Mouse (Mus musculus): ENCODE data around the gene Gm14862. TPM values are rescaled to one million over a fixed set of nuclear protein-coding genes. Genes with fewer than 3 reads are reported as not detected.
"Not testable (repeated sequence)": the region's sequence is repeated elsewhere in the genome, so short reads cannot be mapped to it uniquely, and the experiment has no call there.

Gm14862 gene
- not detected in 2 replicates for polyA plus RNA-seq (2014; fragmentation: Nextera tagmentation; extraction: Ambion mirVana)

DNA sequence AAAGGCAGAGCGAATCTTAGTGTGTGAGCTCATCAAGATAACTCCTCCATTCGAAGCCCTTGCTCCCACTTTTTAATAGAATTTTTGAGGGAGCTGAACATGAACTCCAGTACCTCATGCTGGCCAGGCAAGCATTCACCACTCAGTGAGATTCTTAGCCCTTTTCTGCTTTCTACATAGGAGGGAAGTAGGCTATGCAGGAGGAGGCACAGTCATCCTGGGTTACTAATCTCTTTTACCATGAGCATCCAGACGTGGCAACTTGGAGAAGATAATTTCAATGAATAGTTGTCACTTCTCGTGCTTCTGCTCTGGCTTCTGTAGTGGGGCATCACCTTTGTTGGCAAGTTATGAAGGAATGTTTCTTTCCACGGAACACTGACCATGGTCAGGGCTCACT is at the start of gene Gm14862:
Gene Gm14862 (minus strand): TSS at position 134 of the 400 bp plus-strand sequence.
- Histone ChIP-seq H3K27ac (ENCODE audit: low read depth, low read length) (no peak within 1 kb of the TSS), H3K4me1 (ENCODE audit: control insufficient read depth, insufficient read depth, low read length) (no peaks in the 10 kb centered on the region), H3K4me3 (ENCODE audit: low read depth, low read length) (no peak within 1 kb of the TSS), H3K9ac (ENCODE audit: low read length) (no peak within 1 kb of the TSS), H3K4me2 (ENCODE audit: low read depth) (no peak within 1 kb of the TSS), H3K9me3 (ENCODE audit: control insufficient read depth, low read length) (no peaks in the 10 kb centered on the region), H3K27me3 (ENCODE audit: control insufficient read depth, insufficient read depth, low read length) (no peaks in the 10 kb centered on the region), H3K36me3 (ENCODE audit: control insufficient read depth, insufficient read depth, low read length) (no peaks in the 10 kb centered on the region)
- 88% methylated on average over 5 of the region's 5 CpGs for WGBS
- DNase-seq (ENCODE audit: low spot score) (no peak), ATAC-seq (ENCODE audit: insufficient read depth, low FRiP score, low TSS enrichment) (no peak)

DNA sequence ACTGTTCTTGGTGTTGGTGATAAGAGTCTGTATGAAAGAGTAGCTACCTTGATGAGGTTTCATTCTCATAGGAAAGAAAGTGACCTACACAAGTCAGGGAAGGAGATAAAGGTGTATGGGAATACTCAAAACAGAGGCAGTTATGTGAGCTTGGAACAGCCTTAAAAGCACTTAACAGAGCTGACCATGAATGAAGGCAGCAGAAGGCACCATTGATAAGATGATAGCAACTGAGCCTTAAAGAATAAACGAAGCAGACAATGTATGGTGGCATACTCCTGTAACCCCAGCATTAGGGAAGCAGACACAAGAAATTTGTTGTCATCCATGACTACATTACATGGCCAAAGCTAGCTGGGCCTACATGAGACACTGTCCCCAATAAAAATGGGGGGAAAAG is 46.8 kb upstream of the Gm14862 start:
- Histone ChIP-seq H3K9ac (ENCODE audit: low read length) (no peak overlapping the region), H3K27ac (ENCODE audit: low read depth, low read length) (no peak overlapping the region), H3K4me2 (ENCODE audit: low read depth) (no peak overlapping the region), H3K9me3 (ENCODE audit: control insufficient read depth, low read length) (no peaks in the 10 kb centered on the region), H3K4me1 (ENCODE audit: control insufficient read depth, insufficient read depth, low read length) (no peaks in the 10 kb centered on the region), H3K36me3 (ENCODE audit: control insufficient read depth, insufficient read depth, low read length) (no peaks in the 10 kb centered on the region), H3K27me3 (ENCODE audit: control insufficient read depth, insufficient read depth, low read length) (no peaks in the 10 kb centered on the region), H3K4me3 (ENCODE audit: low read depth, low read length) (no peak overlapping the region)
- 71% methylated on average over 1 of the region's 1 CpGs for WGBS
- no peak for ATAC-seq (ENCODE audit: insufficient read depth, low FRiP score, low TSS enrichment)
- no peak for DNase-seq (ENCODE audit: low spot score)

DNA sequence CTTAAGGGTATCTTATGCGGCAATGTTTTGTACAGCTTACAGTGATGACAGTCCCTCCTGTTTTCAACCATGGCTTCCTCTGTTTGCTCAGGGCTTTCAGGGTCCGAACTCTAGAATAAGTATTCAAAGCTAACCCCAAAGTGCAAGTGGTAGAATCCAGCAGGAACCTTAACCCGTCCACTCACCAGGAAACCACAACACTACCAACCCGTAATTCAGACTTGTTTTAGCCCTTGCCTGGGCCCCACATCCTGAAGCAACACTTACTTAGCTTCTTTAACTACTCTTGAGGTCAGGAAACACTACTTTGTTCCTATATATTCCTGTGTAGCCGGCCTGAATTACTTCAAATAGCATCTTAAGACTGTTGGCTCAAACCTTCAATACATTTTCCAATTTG is 46.1 kb upstream of the Gm14862 start:
- ATAC-seq (ENCODE audit: insufficient read depth, low FRiP score, low TSS enrichment) (no peak), DNase-seq (ENCODE audit: low spot score) (no peak)
- H3K4me1 ChIP-seq (ENCODE audit: control insufficient read depth, insufficient read depth, low read length), result no peaks in the 10 kb centered on the region
- no peak overlapping the region for H3K4me2 ChIP-seq (ENCODE audit: low read depth)
- no peaks in the 10 kb centered on the region for H3K27me3 ChIP-seq (ENCODE audit: control insufficient read depth, insufficient read depth, low read length)
- H3K4me3 ChIP-seq (ENCODE audit: low read depth, low read length), result no peak overlapping the region
- H3K27ac ChIP-seq (ENCODE audit: low read depth, low read length), result no peak overlapping the region
- 88% methylated on average over 5 of the region's 5 CpGs for WGBS
- no peaks in the 10 kb centered on the region for H3K36me3 ChIP-seq (ENCODE audit: control insufficient read depth, insufficient read depth, low read length)
- no peak overlapping the region for H3K9ac ChIP-seq (ENCODE audit: low read length)
- H3K9me3 ChIP-seq (ENCODE audit: control insufficient read depth, low read length), result no peaks in the 10 kb centered on the region

DNA sequence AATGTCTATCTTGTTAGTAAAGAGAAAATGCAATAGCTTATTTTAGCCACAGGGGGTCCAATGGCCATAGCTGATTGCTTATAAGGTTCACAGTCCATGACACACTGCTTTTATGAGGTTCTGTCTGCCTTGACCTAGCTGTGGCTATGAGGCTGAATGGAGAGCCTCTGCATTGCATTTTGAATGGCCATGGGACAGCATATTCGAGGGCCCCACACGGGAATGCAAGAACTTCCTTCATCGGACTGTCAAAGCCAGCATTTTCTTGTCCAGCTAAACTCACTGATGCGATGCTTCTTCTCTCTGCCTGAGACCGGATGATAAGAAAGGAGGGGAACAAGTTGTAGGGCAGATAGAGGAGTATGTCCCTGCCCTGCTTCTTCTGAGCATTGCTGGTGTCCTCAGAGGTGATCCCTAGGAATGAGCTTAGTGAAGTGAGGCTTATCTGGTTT is 41.7 kb upstream of the Gm14862 start:
- Histone ChIP-seq H3K4me1 (ENCODE audit: control insufficient read depth, insufficient read depth, low read length) (no peaks in the 10 kb centered on the region), H3K36me3 (ENCODE audit: control insufficient read depth, insufficient read depth, low read length) (no peaks in the 10 kb centered on the region), H3K9ac (ENCODE audit: low read length) (no peak overlapping the region), H3K27me3 (ENCODE audit: control insufficient read depth, insufficient read depth, low read length) (no peaks in the 10 kb centered on the region), H3K4me2 (ENCODE audit: low read depth) (no peak overlapping the region), H3K27ac (ENCODE audit: low read depth, low read length) (no peak overlapping the region), H3K4me3 (ENCODE audit: low read depth, low read length) (no peak overlapping the region), H3K9me3 (ENCODE audit: control insufficient read depth, low read length) (no peaks in the 10 kb centered on the region)
- ATAC-seq (ENCODE audit: insufficient read depth, low FRiP score, low TSS enrichment) (no peak), DNase-seq (ENCODE audit: low spot score) (no peak)
- 82% methylated on average over 5 of the region's 5 CpGs for WGBS

DNA sequence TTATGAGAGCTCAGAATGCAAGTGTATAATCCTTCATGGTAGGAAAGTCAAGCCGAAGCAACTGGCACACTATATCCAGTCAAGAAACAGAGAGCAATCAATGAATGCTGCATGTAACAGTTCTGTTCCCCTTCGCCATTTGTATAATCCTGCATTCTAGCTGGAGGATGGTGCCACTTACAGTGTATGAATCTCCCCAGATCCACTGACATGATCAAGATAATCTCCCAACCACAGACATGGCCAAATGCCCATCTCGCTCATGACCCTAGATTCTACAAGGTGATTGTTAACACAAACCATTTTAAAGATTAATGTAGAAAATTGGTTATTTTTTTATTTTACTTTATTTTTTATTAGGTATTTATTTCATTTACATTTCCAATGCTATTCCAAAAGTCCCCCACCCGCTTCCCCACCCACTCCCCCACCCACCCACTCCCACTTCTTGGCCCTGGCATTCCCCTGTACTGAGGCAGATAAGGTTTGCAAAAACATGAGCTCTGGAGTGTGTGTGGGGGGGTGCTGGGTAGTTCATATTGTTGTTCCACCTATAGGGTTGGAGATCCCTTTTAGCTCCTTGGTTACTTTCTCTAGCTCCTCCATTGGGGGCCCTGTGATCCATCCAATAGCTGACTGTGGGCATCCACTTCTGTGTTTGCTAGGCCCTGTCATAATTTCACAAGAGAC is 36.6 kb upstream of the Gm14862 start:
- H3K27ac ChIP-seq (ENCODE audit: low read depth, low read length); H3K4me1 ChIP-seq (ENCODE audit: control insufficient read depth, insufficient read depth, low read length); H3K4me3 ChIP-seq (ENCODE audit: low read depth, low read length); H3K27me3 ChIP-seq (ENCODE audit: control insufficient read depth, insufficient read depth, low read length); H3K36me3 ChIP-seq (ENCODE audit: control insufficient read depth, insufficient read depth, low read length); ATAC-seq (ENCODE audit: insufficient read depth, low FRiP score, low TSS enrichment); H3K9me3 ChIP-seq (ENCODE audit: control insufficient read depth, low read length); DNase-seq (ENCODE audit: low spot score); H3K9ac ChIP-seq (ENCODE audit: low read length); H3K4me2 ChIP-seq (ENCODE audit: low read depth): not testable (repeated sequence)
- 86% methylated on average over 3 of the region's 4 CpGs for WGBS

DNA sequence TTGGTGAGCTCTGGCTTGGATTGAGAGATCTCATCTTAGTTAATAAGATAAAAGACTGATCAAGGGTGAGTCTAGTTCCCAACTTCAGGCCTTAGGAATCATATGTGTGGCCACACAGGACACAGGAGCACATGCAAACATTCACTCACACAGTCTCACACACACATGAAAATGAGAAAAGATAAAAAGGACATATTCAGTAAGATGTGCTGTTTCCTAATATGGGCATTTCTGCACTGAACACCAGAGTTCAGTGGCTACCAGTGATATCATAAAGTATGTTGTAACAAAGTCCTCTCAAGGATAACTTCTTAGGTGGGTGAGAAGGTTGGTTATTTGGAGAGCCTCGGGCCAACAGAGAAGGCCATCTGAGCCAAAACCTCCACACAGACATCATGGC is 26.8 kb upstream of the Gm14862 start, which contains the start of gene H2al1m:
Gene H2al1m (plus strand): TSS at position 301 of the 400 bp plus-strand sequence.
- no CpG with 5 or more reads among the region's 1 CpGs for WGBS
- not testable (repeated sequence) for H3K9ac ChIP-seq (ENCODE audit: low read length); H3K4me2 ChIP-seq (ENCODE audit: low read depth); H3K27ac ChIP-seq (ENCODE audit: low read depth, low read length); H3K9me3 ChIP-seq (ENCODE audit: control insufficient read depth, low read length); H3K4me1 ChIP-seq (ENCODE audit: control insufficient read depth, insufficient read depth, low read length); H3K36me3 ChIP-seq (ENCODE audit: control insufficient read depth, insufficient read depth, low read length); DNase-seq (ENCODE audit: low spot score); H3K27me3 ChIP-seq (ENCODE audit: control insufficient read depth, insufficient read depth, low read length); H3K4me3 ChIP-seq (ENCODE audit: low read depth, low read length); ATAC-seq (ENCODE audit: insufficient read depth, low FRiP score, low TSS enrichment)

DNA sequence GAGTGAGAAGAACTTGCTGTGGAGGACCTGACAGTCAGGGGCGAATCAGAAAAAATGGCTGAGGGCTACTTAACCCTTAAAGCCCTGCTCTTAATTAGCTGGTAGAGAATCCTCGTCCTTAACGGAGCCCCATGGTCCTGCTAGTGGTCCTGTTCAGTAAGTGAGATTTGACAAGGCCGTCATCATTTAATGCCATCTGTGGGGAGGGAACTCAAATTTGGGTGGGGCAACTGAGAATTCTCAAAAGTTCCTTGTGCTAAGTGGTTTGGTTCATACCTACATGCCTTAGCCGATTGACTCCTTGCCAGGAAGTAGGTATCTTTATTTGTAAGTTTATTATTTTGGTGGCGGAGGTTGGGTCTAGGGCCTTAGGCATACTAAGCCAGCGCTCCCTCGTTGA is 17.6 kb upstream of the Gm14862 start:
- H3K9me3 ChIP-seq (ENCODE audit: control insufficient read depth, low read length), result no peaks in the 10 kb centered on the region
- H3K27ac ChIP-seq (ENCODE audit: low read depth, low read length), result no peak overlapping the region
- DNase-seq (ENCODE audit: low spot score), result no peak
- H3K27me3 ChIP-seq (ENCODE audit: control insufficient read depth, insufficient read depth, low read length), result no peaks in the 10 kb centered on the region
- H3K4me3 ChIP-seq (ENCODE audit: low read depth, low read length), result no peak overlapping the region
- WGBS, result 80% methylated on average over 8 of the region's 8 CpGs
- no peak for ATAC-seq (ENCODE audit: insufficient read depth, low FRiP score, low TSS enrichment)
- H3K36me3 ChIP-seq (ENCODE audit: control insufficient read depth, insufficient read depth, low read length), result no peaks in the 10 kb centered on the region
- no peaks in the 10 kb centered on the region for H3K4me1 ChIP-seq (ENCODE audit: control insufficient read depth, insufficient read depth, low read length)
- H3K9ac ChIP-seq (ENCODE audit: low read length), result no peak overlapping the region
- no peak overlapping the region for H3K4me2 ChIP-seq (ENCODE audit: low read depth)

DNA sequence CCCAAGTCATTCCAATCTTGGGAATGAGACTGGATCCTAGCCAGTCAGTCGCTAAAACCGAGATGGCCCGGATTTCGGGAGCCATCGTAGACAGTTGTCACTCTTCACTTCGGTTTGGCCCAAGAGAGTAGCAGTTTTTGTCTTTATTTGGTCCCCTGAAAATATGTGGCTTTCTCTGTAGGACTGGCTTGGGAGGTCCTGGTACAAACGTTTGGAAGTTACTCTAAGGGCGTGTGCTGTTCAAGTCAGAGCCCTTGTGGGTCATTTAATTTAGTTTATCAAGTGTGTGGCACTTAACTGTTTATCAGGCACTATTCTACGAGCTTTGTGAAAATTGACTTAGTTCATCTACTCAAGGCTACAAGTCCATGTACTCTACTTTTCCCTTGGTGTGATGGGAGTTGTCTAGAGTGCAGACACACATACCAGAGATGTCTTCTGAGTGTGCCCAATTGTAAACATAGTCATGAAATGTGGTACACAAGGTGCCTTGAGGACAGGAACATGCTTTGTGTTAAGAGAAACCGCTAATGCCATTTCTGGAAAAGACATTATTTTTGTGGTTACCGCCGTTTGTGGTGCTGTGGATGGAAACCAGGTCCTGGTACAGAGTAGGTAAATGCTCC is 16.8 kb upstream of the Gm14862 start:
- peak overlapping the region; percentile 52 for H3K4me3 ChIP-seq (ENCODE audit: low read depth, low read length)
- no peak overlapping the region; the same call in 1 of the 2 replicates for H3K9ac ChIP-seq (ENCODE audit: low read length)
- H3K27ac ChIP-seq (ENCODE audit: low read depth, low read length), result no peak overlapping the region
- no peaks in the 10 kb centered on the region for H3K36me3 ChIP-seq (ENCODE audit: control insufficient read depth, insufficient read depth, low read length)
- peak overlapping the region; percentile 43 for H3K4me2 ChIP-seq (ENCODE audit: low read depth)
- no peaks in the 10 kb centered on the region for H3K27me3 ChIP-seq (ENCODE audit: control insufficient read depth, insufficient read depth, low read length)
- ATAC-seq (ENCODE audit: insufficient read depth, low FRiP score, low TSS enrichment) (no peak), DNase-seq (ENCODE audit: low spot score) (no peak)
- 60% methylated on average over 12 of the region's 12 CpGs for WGBS
- H3K4me1 ChIP-seq (ENCODE audit: control insufficient read depth, insufficient read depth, low read length), result no peaks in the 10 kb centered on the region
- no peaks in the 10 kb centered on the region for H3K9me3 ChIP-seq (ENCODE audit: control insufficient read depth, low read length)

All from neural tube, embryonic 11.5 days (tissue).